Mouse (Mus musculus) thymus, postnatal 36 days (tissue): ENCODE data around the gene Maats1.

Experiments
- DNase-seq, 2 experiments: peaks; one replicate each; pipeline ENCODE4 v3.0.0; 2022; ENCODE audit warnings: mixed read lengths in 2 of 2

The Maats1 gene

GRCm38 (mm10) chr16:38370633-38371374 is 28.9 kb upstream of the Maats1 start:
- DNase-seq, result no peak

- DNase-seq, result no peak
Observed at GRCm38 (mm10) chr16:38369992-38370484, 28.1 kb upstream of the Maats1 start.

- DNase-seq, result no peak
Observed at GRCm38 (mm10) chr16:38369431-38369830, 27.5 kb upstream of the Maats1 start.

- no peak for DNase-seq
Observed at GRCm38 (mm10) chr16:38369000-38369399, 27.1 kb upstream of the Maats1 start.

- no peak for DNase-seq
Observed at GRCm38 (mm10) chr16:38368336-38368735, 26.4 kb upstream of the Maats1 start.

- no peak for DNase-seq
Observed at GRCm38 (mm10) chr16:38366231-38366630, 24.3 kb upstream of the Maats1 start.

GRCm38 (mm10) chr16:38365390-38365789 is 23.4 kb upstream of the Maats1 start:
- no peak for DNase-seq

GRCm38 (mm10) chr16:38363657-38364056 is 21.7 kb upstream of the Maats1 start:
- no peak for DNase-seq

GRCm38 (mm10) chr16:38363256-38363595 is 21.3 kb upstream of the Maats1 start:
- no peak for DNase-seq

GRCm38 (mm10) chr16:38362493-38363255 is 20.7 kb upstream of the Maats1 start:
- DNase-seq, result no peak

GRCm38 (mm10) chr16:38361933-38362332 is 20.0 kb upstream of the Maats1 start, which contains the start of gene Popdc2:
Popdc2 (plus strand) TSS chr16:38362209.
- DNase-seq, result no peak

- no peak for DNase-seq
Observed at GRCm38 (mm10) chr16:38360317-38360716, 18.4 kb upstream of the Maats1 start.

GRCm38 (mm10) chr16:38359857-38360256 is 17.9 kb upstream of the Maats1 start:
- DNase-seq, result no peak

GRCm38 (mm10) chr16:38359241-38359640 is 17.3 kb upstream of the Maats1 start:
- no peak for DNase-seq

GRCm38 (mm10) chr16:38358256-38358812 is 16.4 kb upstream of the Maats1 start:
- no peak for DNase-seq

GRCm38 (mm10) chr16:38354185-38354913 is 12.4 kb upstream of the Maats1 start:
- no peak for DNase-seq

GRCm38 (mm10) chr16:38353642-38354041 is 11.7 kb upstream of the Maats1 start:
- DNase-seq, result no peak

GRCm38 (mm10) chr16:38352851-38353250 is 10.9 kb upstream of the Maats1 start:
- DNase-seq, result no peak

GRCm38 (mm10) chr16:38352031-38352430 is 10.1 kb upstream of the Maats1 start:
- no peak for DNase-seq

GRCm38 (mm10) chr16:38350939-38351338 is 9.0 kb upstream of the Maats1 start:
- no peak for DNase-seq

GRCm38 (mm10) chr16:38350361-38350855 is 8.5 kb upstream of the Maats1 start:
- DNase-seq, result no peak

GRCm38 (mm10) chr16:38349881-38350280 is 7.9 kb upstream of the Maats1 start:
- DNase-seq, result no peak

- no peak for DNase-seq
Observed at GRCm38 (mm10) chr16:38348217-38348761, 6.3 kb upstream of the Maats1 start.
